ENCODE assay signal across 9 mouse cellular contexts in genomic region chr17:23592926-23593300, GRCm38 (mm10). TPM values are rescaled to one million over a fixed set of nuclear protein-coding genes. Genes with fewer than 3 reads are reported as not detected.
DNase-seq lines count a peak whose midpoint lies in the region; ATAC-seq and TF ChIP-seq lines count a peak whose summit lies in the region.
"Had no signal": no experiment of that assay in that cellular context is flagged by ENCODE, and none has a peak within 500 bp of the region (broad histone marks: within the 10 kb centered on the region; RNA-seq: fewer than 3 reads in every experiment).

No protein-coding gene starts in this region.

- peak overlapping the region; percentile 69 for H3K4me3 ChIP-seq in heart, embryonic 10.5 days
- peak overlapping the region; percentile 75 for H3K4me3 ChIP-seq in E14TG2a.4 (replicated peaks; ENCODE audit: low read length)
- peak overlapping the region; percentile 44 for H3K4me3 ChIP-seq in forebrain, embryonic 15.5 days
- peak overlapping the region; percentile 66 for H3K4me3 ChIP-seq in liver, embryonic 16.5 days (ENCODE audit: low read depth, low read length)

- peak overlapping the region; percentile 60 for H3K4me2 ChIP-seq in forebrain, embryonic 15.5 days (replicated peaks)
- H3K4me2 ChIP-seq in liver, embryonic 16.5 days (ENCODE audit: low read depth, low read length) = peak overlapping the region; percentile 91

- H3K27me3 ChIP-seq in heart, embryonic 10.5 days (ENCODE audit: insufficient read depth, poor library complexity, severe bottlenecking) = no peaks in the 10 kb centered on the region
- H3K27me3 ChIP-seq in E14TG2a.4 (ENCODE audit: insufficient read depth, low read length) = no peaks in the 10 kb centered on the region
- no peaks in the 10 kb centered on the region for H3K27me3 ChIP-seq in forebrain, embryonic 15.5 days
- H3K27me3 ChIP-seq in liver, embryonic 16.5 days (ENCODE audit: control insufficient read depth, insufficient read depth, low read depth, low read length) = no peaks in the 10 kb centered on the region

- H3K4me1 ChIP-seq in heart, embryonic 10.5 days = no peaks in the 10 kb centered on the region
- H3K4me1 ChIP-seq in E14TG2a.4 (replicated peaks; ENCODE audit: low read depth, low read length) = peaks cover 46% of the 10 kb centered on the region
- peaks cover 13% of the 10 kb centered on the region for H3K4me1 ChIP-seq in forebrain, embryonic 15.5 days
- H3K4me1 ChIP-seq in liver, embryonic 16.5 days (ENCODE audit: control insufficient read depth, low read depth, low read length) = peaks cover 9% of the 10 kb centered on the region

- 17% methylated on average over 13 of the region's 13 CpGs for WGBS in heart, embryonic 10.5 days
- 14% methylated on average over 13 of the region's 13 CpGs for WGBS in forebrain, embryonic 15.5 days
- WGBS in liver, embryonic 16.5 days (ENCODE audit: insufficient replicate concordance) = 8% methylated on average over 13 of the region's 13 CpGs

- peak overlapping the region; percentile 50 for H3K9ac ChIP-seq in forebrain, embryonic 15.5 days (replicated peaks)
- peak overlapping the region; percentile 50 for H3K9ac ChIP-seq in liver, embryonic 16.5 days (ENCODE audit: low read depth, low read length)

- H3K9me3 ChIP-seq in heart, embryonic 10.5 days = no peaks in the 10 kb centered on the region
- H3K9me3 ChIP-seq in E14TG2a.4 (ENCODE audit: low read length) = no peaks in the 10 kb centered on the region
- no peaks in the 10 kb centered on the region for H3K9me3 ChIP-seq in forebrain, embryonic 15.5 days
- no peaks in the 10 kb centered on the region for H3K9me3 ChIP-seq in liver, embryonic 16.5 days (replicated peaks; ENCODE audit: control insufficient read depth, low read length)

- DNase-seq in heart, embryonic 10.5 days (ENCODE audit: low spot score) = no peak
- DNase-seq in heart, postnatal 25 days (ENCODE audit: low spot score) = no peak
- no peak for DNase-seq in right cerebral cortex, postnatal 14 days
- DNase-seq in right cerebral cortex, postnatal 25 days = no peak
- no peak for DNase-seq in left cerebral cortex, postnatal 10 days (ENCODE audit: extremely low spot score in 1 of 2, low spot score in 2 of 2)

- intact Hi-C loops in heart, postnatal 25 days (cut with DNase I) = no loop called here
- intact Hi-C loops in left cerebral cortex, postnatal 10 days (cut with DNase I) = no loop called here

- peak overlapping the region; percentile 88 for H3K27ac ChIP-seq in heart, embryonic 10.5 days
- peak overlapping the region; percentile 69 for H3K27ac ChIP-seq in forebrain, embryonic 15.5 days (replicated peaks)
- no peak overlapping the region for H3K27ac ChIP-seq in liver, embryonic 16.5 days (ENCODE audit: low read length)

- no peak for TF ChIP-seq CTCF in E14TG2a.4 (conservative IDR thresholded peaks at IDR 0.05; ENCODE audit: low read length)

- ATAC-seq in forebrain, embryonic 15.5 days (replicated peaks) = peak; percentile 74
- ATAC-seq in liver, embryonic 16.5 days (ENCODE audit: low read depth) = peak; percentile 49

- no peaks in the 10 kb centered on the region for H3K36me3 ChIP-seq in heart, embryonic 10.5 days
- H3K36me3 ChIP-seq in E14TG2a.4 (ENCODE audit: insufficient read depth, low read length) = peaks cover 13% of the 10 kb centered on the region
- no peaks in the 10 kb centered on the region for H3K36me3 ChIP-seq in forebrain, embryonic 15.5 days
- H3K36me3 ChIP-seq in liver, embryonic 16.5 days (ENCODE audit: control insufficient read depth, insufficient read depth) = no peaks in the 10 kb centered on the region

RNA-seq across cellular contexts. Expression of gene Zfp13, which starts 6.4 kb away (rescaled TPM):
- 12.0 and 15.4 TPM in 2 replicates for polyA plus RNA-seq in heart, embryonic 10.5 days (2016; fragmentation: Nextera tagmentation; extraction: Ambion mirVana)
- 1 to 10 TPM; 3.4 to 4.8 TPM for total RNA-seq in heart, postnatal 25 days (2021)
- polyA plus RNA-seq in forebrain, embryonic 15.5 days (2015; fragmentation: Nextera tagmentation; extraction: Ambion mirVana) = 26.9 and 30.2 TPM in 2 replicates
- 1.3 and 1.6 TPM in 2 replicates for polyA plus RNA-seq in liver, embryonic 16.5 days (2015; fragmentation: Nextera tagmentation; extraction: Ambion mirVana)
- 10 to 100 TPM; 29.3 to 33.8 TPM for total RNA-seq in left cerebral cortex, postnatal 10 days (2021)

RNA-seq across cellular contexts. Expression of gene Zscan10, which starts 7.7 kb away (rescaled TPM):
- polyA plus RNA-seq in heart, embryonic 10.5 days (2016; fragmentation: Nextera tagmentation; extraction: Ambion mirVana) = 0.10 and 0.21 TPM in 2 replicates
- not detected for total RNA-seq in heart, postnatal 25 days (2021)
- not detected in 2 replicates for polyA plus RNA-seq in forebrain, embryonic 15.5 days (2015; fragmentation: Nextera tagmentation; extraction: Ambion mirVana)
- not detected in 2 replicates for polyA plus RNA-seq in liver, embryonic 16.5 days (2015; fragmentation: Nextera tagmentation; extraction: Ambion mirVana)
- total RNA-seq in left cerebral cortex, postnatal 10 days (2021) = not detected
- total RNA-seq: gastrocnemius, postnatal 36 days had no signal

RNA-seq across cellular contexts. Expression of gene Zfp213, which starts 28.9 kb away (rescaled TPM):
- 19.5 and 23.0 TPM in 2 replicates for polyA plus RNA-seq in heart, embryonic 10.5 days (2016; fragmentation: Nextera tagmentation; extraction: Ambion mirVana)
- 1 to 10 TPM; 4.7 to 6.2 TPM for total RNA-seq in heart, postnatal 25 days (2021)
- 21.0 and 21.5 TPM in 2 replicates for polyA plus RNA-seq in forebrain, embryonic 15.5 days (2015; fragmentation: Nextera tagmentation; extraction: Ambion mirVana)
- polyA plus RNA-seq in liver, embryonic 16.5 days (2015; fragmentation: Nextera tagmentation; extraction: Ambion mirVana) = 4.8 and 5.3 TPM in 2 replicates
- total RNA-seq in left cerebral cortex, postnatal 10 days (2021) = 1 to 10 TPM; 6.6 to 6.7 TPM

RNA-seq across cellular contexts. Expression of gene Mmp25, which starts 52.2 kb away (rescaled TPM):
- polyA plus RNA-seq in heart, embryonic 10.5 days (2016; fragmentation: Nextera tagmentation; extraction: Ambion mirVana) = 0.39 and 0.43 TPM in 2 replicates
- total RNA-seq in heart, postnatal 25 days (2021) = under 1 TPM; 0.06 to 0.08 TPM
- polyA plus RNA-seq in forebrain, embryonic 15.5 days (2015; fragmentation: Nextera tagmentation; extraction: Ambion mirVana) = 1.3 and 1.7 TPM in 2 replicates
- polyA plus RNA-seq in liver, embryonic 16.5 days (2015; fragmentation: Nextera tagmentation; extraction: Ambion mirVana) = 0.42 and 0.50 TPM in 2 replicates
- 1 to 10 TPM; 1.1 to 1.5 TPM for total RNA-seq in left cerebral cortex, postnatal 10 days (2021)
- total RNA-seq: gastrocnemius, postnatal 36 days had no signal
